Comparison of ENCODE assay signal across 9 mouse cellular contexts in the genomic region with DNA sequence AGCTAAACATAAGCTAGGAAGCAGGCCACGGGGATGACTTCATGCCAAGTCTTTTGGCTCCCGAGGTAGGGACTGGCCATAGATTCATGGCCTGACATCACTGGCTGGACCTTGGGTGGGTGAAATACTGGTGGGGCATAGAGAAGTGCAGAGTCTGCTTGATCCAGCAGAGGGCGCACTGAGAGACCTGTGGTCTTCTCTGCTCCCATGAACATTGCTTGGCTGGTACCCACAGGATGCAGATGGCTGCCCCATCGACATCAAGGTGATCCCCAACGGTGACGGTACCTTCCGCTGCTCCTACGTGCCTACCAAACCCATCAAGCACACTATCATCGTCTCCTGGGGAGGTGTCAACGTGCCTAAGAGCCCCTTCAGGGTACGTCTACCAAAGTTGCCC. TPM values are rescaled to one million over a fixed set of nuclear protein-coding genes. Genes with fewer than 3 reads are reported as not detected.
A peak's percentile ranks its signal among the peaks of the same experiment; 100 is the strongest.
DNase-seq lines count a peak whose midpoint lies in the region; ATAC-seq and TF ChIP-seq lines count a peak whose summit lies in the region.
"Had no signal": no experiment of that assay in that cellular context is flagged by ENCODE, and none has a peak within 500 bp of the region (broad histone marks: within the 10 kb centered on the region; RNA-seq: fewer than 3 reads in every experiment).

No protein-coding gene starts in this region.

- peak; percentile 79 for TF ChIP-seq CTCF in E14TG2a.4 (conservative IDR thresholded peaks at IDR 0.05; ENCODE audit: low read length)

- no peaks in the 10 kb centered on the region for H3K27me3 ChIP-seq in kidney, embryonic 14.5 days (ENCODE audit: control insufficient read depth, insufficient read depth, low read length)
- peaks cover 30% of the 10 kb centered on the region for H3K27me3 ChIP-seq in E14TG2a.4 (ENCODE audit: insufficient read depth, low read length)
- H3K27me3 ChIP-seq: midbrain, embryonic 12.5 days had no signal

- H3K4me3 ChIP-seq in kidney, embryonic 14.5 days (ENCODE audit: low read length) = no peak overlapping the region
- no peak overlapping the region for H3K4me3 ChIP-seq in E14TG2a.4 (replicated peaks; ENCODE audit: low read length)
- H3K4me3 ChIP-seq: midbrain, embryonic 12.5 days had no signal

- intact Hi-C loops in heart, postnatal 36 days (cut with DNase I) = no loop called here

- no peak for ATAC-seq in kidney, embryonic 14.5 days (ENCODE audit: low FRiP score, low TSS enrichment)

- 68% methylated on average over 11 of the region's 11 CpGs for WGBS in kidney, embryonic 14.5 days

- peak; percentile 50 for DNase-seq in kidney, adult 18-20 months
- DNase-seq in ZHBTc4 (ENCODE audit: low read depth, low spot score) = peak; percentile 75
- peak; percentile 37 to 50 for DNase-seq in heart, postnatal 36 days
- peak; percentile 55 for DNase-seq in naive thymus-derived CD4-positive, alpha-beta T cell, adult 2 months (ENCODE audit: low read depth)
- DNase-seq in layer of hippocampus, postnatal 14 days (ENCODE audit: low spot score in 2 of 2) = no peak

- H3K4me2 ChIP-seq in kidney, embryonic 14.5 days (replicated peaks; ENCODE audit: low read depth, low read length) = no peak overlapping the region
- H3K4me2 ChIP-seq: midbrain, embryonic 12.5 days had no signal

- H3K9me3 ChIP-seq in kidney, embryonic 14.5 days (ENCODE audit: control insufficient read depth, low read length) = no peaks in the 10 kb centered on the region
- no peaks in the 10 kb centered on the region for H3K9me3 ChIP-seq in E14TG2a.4 (ENCODE audit: low read length)
- H3K9me3 ChIP-seq: midbrain, embryonic 12.5 days had no signal

- H3K9ac ChIP-seq in kidney, embryonic 14.5 days (ENCODE audit: low read depth, low read length) = no peak overlapping the region
- H3K9ac ChIP-seq: midbrain, embryonic 12.5 days had no signal

- no peaks in the 10 kb centered on the region for H3K4me1 ChIP-seq in kidney, embryonic 14.5 days (ENCODE audit: control insufficient read depth, insufficient read depth, low read length)
- H3K4me1 ChIP-seq in E14TG2a.4 (replicated peaks; ENCODE audit: low read depth, low read length) = peaks cover 66% of the 10 kb centered on the region
- H3K4me1 ChIP-seq: midbrain, embryonic 12.5 days had no signal

- H3K27ac ChIP-seq in kidney, embryonic 14.5 days (ENCODE audit: low read depth, low read length) = no peak overlapping the region
- H3K27ac ChIP-seq: midbrain, embryonic 12.5 days had no signal

- H3K36me3 ChIP-seq in kidney, embryonic 14.5 days (ENCODE audit: control insufficient read depth, insufficient read depth, low read length) = peaks cover 55% of the 10 kb centered on the region
- H3K36me3 ChIP-seq in E14TG2a.4 (ENCODE audit: insufficient read depth, low read length) = peaks cover 22% of the 10 kb centered on the region; the same call in 1 of the 2 replicates
- H3K36me3 ChIP-seq: midbrain, embryonic 12.5 days had no signal

RNA-seq across cellular contexts. Expression of gene Flnc, which starts 11.7 kb away (rescaled TPM):
- polyA plus RNA-seq in kidney, embryonic 14.5 days (2014; fragmentation: Nextera tagmentation; extraction: Ambion mirVana) = 5.5 and 8.3 TPM in 2 replicates
- total RNA-seq in heart, postnatal 36 days (2021) = 100 to 1,000 TPM; 205 to 216 TPM
- total RNA-seq in layer of hippocampus, postnatal 14 days (2021) = 1 to 10 TPM; 1.8 to 3.2 TPM

RNA-seq across cellular contexts. Expression of gene Atp6v1f, which starts 22.7 kb away (rescaled TPM):
- 248 and 309 TPM in 2 replicates for polyA plus RNA-seq in kidney, embryonic 14.5 days (2014; fragmentation: Nextera tagmentation; extraction: Ambion mirVana)
- total RNA-seq in heart, postnatal 36 days (2021) = 100 to 1,000 TPM; 105 to 107 TPM
- 100 to 1,000 TPM; 234 to 240 TPM for total RNA-seq in layer of hippocampus, postnatal 14 days (2021)

RNA-seq across cellular contexts. Expression of gene Atp6v1fnb, which starts 26.5 kb away (rescaled TPM):
- polyA plus RNA-seq in kidney, embryonic 14.5 days (2014; fragmentation: Nextera tagmentation; extraction: Ambion mirVana) = 0.49 TPM in 1 of 2 replicates, not detected in the other
- total RNA-seq in heart, postnatal 36 days (2021) = not detected
- total RNA-seq in layer of hippocampus, postnatal 14 days (2021) = under 1 TPM in 1 of 2 experiments, not detected in 1; 0.85 TPM
- total RNA-seq: gastrocnemius, postnatal 4 days had no signal
- polyA plus RNA-seq: midbrain, embryonic 12.5 days had no signal

RNA-seq across cellular contexts. Expression of gene Ccdc136, which starts 48.7 kb away (rescaled TPM):
- 22.8 and 30.3 TPM in 2 replicates for polyA plus RNA-seq in kidney, embryonic 14.5 days (2014; fragmentation: Nextera tagmentation; extraction: Ambion mirVana)
- 1 to 10 TPM; 1.7 to 3.0 TPM for total RNA-seq in heart, postnatal 36 days (2021)
- 10 to 100 TPM; 60.0 to 66.7 TPM for total RNA-seq in layer of hippocampus, postnatal 14 days (2021)

RNA-seq across cellular contexts. Expression of gene Opn1sw, which starts 56.5 kb away (rescaled TPM):
- 0.87 and 0.90 TPM in 2 replicates for polyA plus RNA-seq in kidney, embryonic 14.5 days (2014; fragmentation: Nextera tagmentation; extraction: Ambion mirVana)
- total RNA-seq in heart, postnatal 36 days (2021) = under 1 TPM in 1 of 2 experiments, not detected in 1; 0.11 TPM
- under 1 TPM; 0.26 to 0.35 TPM for total RNA-seq in layer of hippocampus, postnatal 14 days (2021)

Comparison
In these comparisons a context has a peak if more than half of its experiments do, and no peak if none do; other contexts are left out.
1. DNase-seq: peak in kidney, adult 18-20 months (single experiment), ZHBTc4 (single experiment), heart, postnatal 36 days (2 of 2) and naive thymus-derived CD4-positive, alpha-beta T cell, adult 2 months (single experiment); none in layer of hippocampus, postnatal 14 days (0 of 2).
2. RNA of gene Flnc, which starts 11.7 kb away (total RNA-seq): 205 to 216 TPM in heart, postnatal 36 days; 1.8 to 3.2 TPM in layer of hippocampus, postnatal 14 days; every median in the first group is over 10 times any median in the second.